Comparison of ENCODE assay signal across 18 mouse cellular contexts in genomic region chr15:96972706-96973274, GRCm38 (mm10).
DNase-seq lines count a peak whose midpoint lies in the region; ATAC-seq and TF ChIP-seq lines count a peak whose summit lies in the region.
"Had no signal": no experiment of that assay in that cellular context is flagged by ENCODE, and none has a peak within 500 bp of the region (broad histone marks: within the 10 kb centered on the region; RNA-seq: fewer than 3 reads in every experiment).

No protein-coding gene starts in this region.

- no peak for DNase-seq in embryonic facial prominence, embryonic 10.5 days (ENCODE audit: low spot score)
- no peak for DNase-seq in heart, adult 18-20 months
- no peak for DNase-seq in limb, embryonic 10.5 days (ENCODE audit: low spot score)
- DNase-seq in lung, postnatal 0 days (ENCODE audit: low spot score): no peak
- DNase-seq in lung, postnatal 36 days: no peak
- DNase-seq: adrenal gland, adult 8-10 months; adrenal gland, postnatal 36 days; B cell, adult 2 months; cerebellum, adult 2 months; gastrocnemius, postnatal 36 days had no signal

- H3K36me3 ChIP-seq in embryonic facial prominence, embryonic 15.5 days: no peaks in the 10 kb centered on the region
- H3K36me3 ChIP-seq in embryonic facial prominence, embryonic 10.5 days (replicated peaks): no peaks in the 10 kb centered on the region
- no peaks in the 10 kb centered on the region for H3K36me3 ChIP-seq in heart, embryonic 12.5 days
- H3K36me3 ChIP-seq in limb, embryonic 13.5 days: no peaks in the 10 kb centered on the region
- no peaks in the 10 kb centered on the region for H3K36me3 ChIP-seq in limb, embryonic 10.5 days
- H3K36me3 ChIP-seq in lung, postnatal 0 days (ENCODE audit: insufficient read depth, low read length): no peaks in the 10 kb centered on the region
- H3K36me3 ChIP-seq: forebrain, embryonic 15.5 days; G1E; hindbrain, embryonic 13.5 days had no signal

- H3K9ac ChIP-seq in embryonic facial prominence, embryonic 15.5 days: no peak overlapping the region
- H3K9ac ChIP-seq in heart, embryonic 12.5 days: no peak overlapping the region
- H3K9ac ChIP-seq in limb, embryonic 13.5 days: no peak overlapping the region
- H3K9ac ChIP-seq in lung, postnatal 0 days (replicated peaks; ENCODE audit: low read depth): no peak overlapping the region
- H3K9ac ChIP-seq: forebrain, embryonic 15.5 days; hindbrain, embryonic 13.5 days had no signal

- TF ChIP-seq CTCF in lung, postnatal 0 days (IDR thresholded peaks at IDR 0.05): no peak

- 0 out of 2 replicates have a peak overlapping the region, but pooled peaks have one; percentile 23 for H3K27ac ChIP-seq in embryonic facial prominence, embryonic 15.5 days (replicated peaks)
- no peak overlapping the region for H3K27ac ChIP-seq in embryonic facial prominence, embryonic 10.5 days (replicated peaks)
- peak overlapping the region; percentile 13; the same call in 1 of the 2 replicates for H3K27ac ChIP-seq in heart, embryonic 12.5 days (ENCODE audit: poor library complexity, severe bottlenecking)
- H3K27ac ChIP-seq in limb, embryonic 13.5 days: 0 out of 2 replicates have a peak overlapping the region, but pooled peaks have one; percentile 28
- no peak overlapping the region for H3K27ac ChIP-seq in limb, embryonic 10.5 days
- no peak overlapping the region for H3K27ac ChIP-seq in lung, postnatal 0 days (ENCODE audit: low read length)
- H3K27ac ChIP-seq: forebrain, embryonic 15.5 days; hindbrain, embryonic 13.5 days; hindbrain, postnatal 0 days had no signal

- no peaks in the 10 kb centered on the region for H3K9me3 ChIP-seq in embryonic facial prominence, embryonic 15.5 days (replicated peaks)
- no peaks in the 10 kb centered on the region for H3K9me3 ChIP-seq in embryonic facial prominence, embryonic 10.5 days
- peaks cover 9% of the 10 kb centered on the region; the same call in 1 of the 2 replicates for H3K9me3 ChIP-seq in heart, embryonic 12.5 days (replicated peaks)
- no peaks in the 10 kb centered on the region for H3K9me3 ChIP-seq in limb, embryonic 13.5 days
- no peaks in the 10 kb centered on the region for H3K9me3 ChIP-seq in limb, embryonic 10.5 days (replicated peaks)
- H3K9me3 ChIP-seq in lung, postnatal 0 days (ENCODE audit: low read length): no peaks in the 10 kb centered on the region
- H3K9me3 ChIP-seq: forebrain, embryonic 15.5 days; hindbrain, embryonic 13.5 days had no signal

- no peaks in the 10 kb centered on the region for H3K27me3 ChIP-seq in embryonic facial prominence, embryonic 15.5 days
- H3K27me3 ChIP-seq in embryonic facial prominence, embryonic 10.5 days (replicated peaks; ENCODE audit: low read depth, poor library complexity, severe bottlenecking): no peaks in the 10 kb centered on the region
- H3K27me3 ChIP-seq in heart, embryonic 12.5 days (replicated peaks): no peaks in the 10 kb centered on the region
- no peaks in the 10 kb centered on the region for H3K27me3 ChIP-seq in limb, embryonic 13.5 days
- no peaks in the 10 kb centered on the region for H3K27me3 ChIP-seq in limb, embryonic 10.5 days (ENCODE audit: low read depth, poor library complexity, severe bottlenecking)
- H3K27me3 ChIP-seq in lung, postnatal 0 days (replicated peaks; ENCODE audit: insufficient read depth, low read length): no peaks in the 10 kb centered on the region
- H3K27me3 ChIP-seq: forebrain, embryonic 15.5 days; hindbrain, embryonic 13.5 days had no signal

- no peak for ATAC-seq in embryonic facial prominence, embryonic 15.5 days (ENCODE audit: insufficient number of reproducible peaks, low FRiP score, low TSS enrichment, low read depth)
- 0 out of 2 replicates have a peak, but pooled peaks have one; percentile 55 for ATAC-seq in heart, embryonic 12.5 days (ENCODE audit: insufficient number of reproducible peaks, low FRiP score)
- ATAC-seq in limb, embryonic 13.5 days (ENCODE audit: low FRiP score, low read depth): no peak
- peak; percentile 54 for ATAC-seq in lung, postnatal 0 days
- ATAC-seq: CD4-positive, CD25-positive, alpha-beta regulatory T cell, adult 4 months; forebrain, embryonic 15.5 days; hindbrain, postnatal 0 days had no signal

- H3K4me1 ChIP-seq in embryonic facial prominence, embryonic 15.5 days: no peaks in the 10 kb centered on the region
- H3K4me1 ChIP-seq in embryonic facial prominence, embryonic 10.5 days: peaks cover 12% of the 10 kb centered on the region
- H3K4me1 ChIP-seq in heart, embryonic 12.5 days (replicated peaks): peaks cover 27% of the 10 kb centered on the region
- H3K4me1 ChIP-seq in limb, embryonic 13.5 days: peaks cover 2% of the 10 kb centered on the region; the same call in 1 of the 2 replicates
- peaks cover 12% of the 10 kb centered on the region for H3K4me1 ChIP-seq in limb, embryonic 10.5 days
- no peaks in the 10 kb centered on the region for H3K4me1 ChIP-seq in lung, postnatal 0 days (ENCODE audit: insufficient read depth, low read depth, low read length)
- H3K4me1 ChIP-seq: forebrain, embryonic 15.5 days; hindbrain, embryonic 13.5 days had no signal

- no peak for TF ChIP-seq EP300 in lung, postnatal 0 days (IDR thresholded peaks at IDR 0.05)

- 86% methylated on average over 3 of the region's 3 CpGs for WGBS in embryonic facial prominence, embryonic 15.5 days
- WGBS in embryonic facial prominence, embryonic 10.5 days: 93% methylated on average over 3 of the region's 3 CpGs
- WGBS in heart, embryonic 12.5 days: 61% methylated on average over 3 of the region's 3 CpGs
- WGBS in limb, embryonic 13.5 days: 77% methylated on average over 3 of the region's 3 CpGs
- WGBS in limb, embryonic 10.5 days: 93% methylated on average over 3 of the region's 3 CpGs
- 64% methylated on average over 3 of the region's 3 CpGs for WGBS in lung, postnatal 0 days

- H3K4me2 ChIP-seq in embryonic facial prominence, embryonic 15.5 days (replicated peaks): no peak overlapping the region
- no peak overlapping the region for H3K4me2 ChIP-seq in heart, embryonic 12.5 days
- no peak overlapping the region for H3K4me2 ChIP-seq in limb, embryonic 13.5 days (replicated peaks)
- H3K4me2 ChIP-seq in lung, postnatal 0 days (replicated peaks; ENCODE audit: low read depth, low read length): no peak overlapping the region
- H3K4me2 ChIP-seq: forebrain, embryonic 15.5 days; hindbrain, embryonic 13.5 days had no signal

- H3K4me3 ChIP-seq in embryonic facial prominence, embryonic 15.5 days (replicated peaks): no peak overlapping the region
- no peak overlapping the region for H3K4me3 ChIP-seq in embryonic facial prominence, embryonic 10.5 days
- H3K4me3 ChIP-seq in heart, embryonic 12.5 days: no peak overlapping the region
- H3K4me3 ChIP-seq in limb, embryonic 13.5 days: no peak overlapping the region
- H3K4me3 ChIP-seq in limb, embryonic 10.5 days: no peak overlapping the region
- no peak overlapping the region for H3K4me3 ChIP-seq in lung, postnatal 0 days (ENCODE audit: low read depth, low read length)
- H3K4me3 ChIP-seq: forebrain, embryonic 15.5 days; hindbrain, embryonic 13.5 days had no signal

Comparison
In these comparisons a context has a peak if more than half of its experiments do, and no peak if none do; other contexts are left out.
1. H3K27ac ChIP-seq: peak in embryonic facial prominence, embryonic 15.5 days (single experiment), heart, embryonic 12.5 days (single experiment) and limb, embryonic 13.5 days (single experiment); none in embryonic facial prominence, embryonic 10.5 days (single experiment), limb, embryonic 10.5 days (single experiment) and lung, postnatal 0 days (single experiment).
2. ATAC-seq: peak in heart, embryonic 12.5 days (single experiment) and lung, postnatal 0 days (single experiment); none in embryonic facial prominence, embryonic 15.5 days (single experiment) and limb, embryonic 13.5 days (single experiment).